Mouse (Mus musculus) CD4-positive, CD25-positive, alpha-beta regulatory T cell (primary cell): ENCODE results near the gene Esp24. TPM values are rescaled to one million over a fixed set of nuclear protein-coding genes. Genes with fewer than 3 reads are reported as not detected.

Source experiments
- polyA plus RNA-seq: library from polyadenylated mRNA; unstranded; fragments of 100-300 nt; shearing (Covaris generic); gene quantifications from one replicate; pipeline ENCODE4 v1.2.1, GENCODE M21; 2017

Gene Esp24
- not detected for polyA plus RNA-seq

GRCm38 (mm10) chr17:39036395-39036794, at the start of gene Esp24:
Gene Esp24 (plus strand): TSS chr17:39036695.

GRCm38 (mm10) chr17:39043241-39043640, 6.7 kb downstream of the Esp24 start, which contains the start of gene Gm21903:
Gene Gm21903 (minus strand): TSS chr17:39043341.

GRCm38 (mm10) chr17:39076937-39077336, 40.4 kb downstream of the Esp24 start, which contains the start of gene Esp23:
Gene Esp23 (minus strand): TSS chr17:39077037.

Other genes with a start within 250 kb of the Esp24 start
- gene Gm21903, start 6.6 kb downstream of the Esp24 start, polyA plus RNA-seq: not detected
- gene Esp23, start 40.3 kb downstream of the Esp24 start, polyA plus RNA-seq: not detected
- not detected for gene Esp22, start 58.6 kb downstream of the Esp24 start, polyA plus RNA-seq